Comparison of ENCODE assay signal across 13 mouse cellular contexts in genomic region chr14:34442531-34442930, GRCm38 (mm10).
DNase-seq lines count a peak whose midpoint lies in the region; ATAC-seq and TF ChIP-seq lines count a peak whose summit lies in the region.
"Had no signal": no experiment of that assay in that cellular context is flagged by ENCODE, and none has a peak within 500 bp of the region (broad histone marks: within the 10 kb centered on the region; RNA-seq: fewer than 3 reads in every experiment).

No protein-coding gene starts in this region.

- no peak for TF ChIP-seq POLR2A in thymus, adult 2 months (IDR thresholded peaks at IDR 0.05; ENCODE audit: control insufficient read depth, extremely low read depth, insufficient read depth, low read length, poor library complexity)

- H3K4me3 ChIP-seq in forebrain, postnatal 0 days (ENCODE audit: low read depth, low read length) = no peak overlapping the region
- no peak overlapping the region for H3K4me3 ChIP-seq in forebrain, embryonic 12.5 days (replicated peaks)
- no peak overlapping the region for H3K4me3 ChIP-seq in hindbrain, embryonic 13.5 days
- H3K4me3 ChIP-seq in hindbrain, embryonic 11.5 days (ENCODE audit: low read depth, low read length) = no peak overlapping the region
- no peak overlapping the region for H3K4me3 ChIP-seq in neural tube, embryonic 11.5 days (ENCODE audit: low read depth, low read length)
- no peak overlapping the region for H3K4me3 ChIP-seq in thymus, adult 2 months (ENCODE audit: control insufficient read depth, insufficient read depth, low read length)
- H3K4me3 ChIP-seq: erythroblast, embryonic 14.5 days; heart, adult 2 months had no signal

- H3K27me3 ChIP-seq in forebrain, postnatal 0 days (ENCODE audit: insufficient read depth, low read length) = no peaks in the 10 kb centered on the region
- H3K27me3 ChIP-seq in forebrain, embryonic 12.5 days = no peaks in the 10 kb centered on the region
- H3K27me3 ChIP-seq in hindbrain, embryonic 13.5 days = no peaks in the 10 kb centered on the region
- no peaks in the 10 kb centered on the region for H3K27me3 ChIP-seq in hindbrain, embryonic 11.5 days (ENCODE audit: control insufficient read depth, insufficient read depth, low read length)
- no peaks in the 10 kb centered on the region for H3K27me3 ChIP-seq in neural tube, embryonic 11.5 days (ENCODE audit: control insufficient read depth, insufficient read depth, low read length)
- no peaks in the 10 kb centered on the region for H3K27me3 ChIP-seq in thymus, adult 2 months (ENCODE audit: control insufficient read depth, insufficient read depth, low read length)
- H3K27me3 ChIP-seq: Patski had no signal

- no peak overlapping the region for H3K4me2 ChIP-seq in forebrain, postnatal 0 days (ENCODE audit: low read depth)
- no peak overlapping the region for H3K4me2 ChIP-seq in forebrain, embryonic 12.5 days
- no peak overlapping the region for H3K4me2 ChIP-seq in hindbrain, embryonic 13.5 days
- no peak overlapping the region for H3K4me2 ChIP-seq in hindbrain, embryonic 11.5 days (replicated peaks; ENCODE audit: low read depth, low read length)
- H3K4me2 ChIP-seq in neural tube, embryonic 11.5 days (ENCODE audit: low read depth) = no peak overlapping the region

- no peaks in the 10 kb centered on the region for H3K9me3 ChIP-seq in forebrain, postnatal 0 days (ENCODE audit: low read length)
- no peaks in the 10 kb centered on the region for H3K9me3 ChIP-seq in forebrain, embryonic 12.5 days
- H3K9me3 ChIP-seq in hindbrain, embryonic 13.5 days = no peaks in the 10 kb centered on the region
- no peaks in the 10 kb centered on the region for H3K9me3 ChIP-seq in hindbrain, embryonic 11.5 days (ENCODE audit: control insufficient read depth, low read length)
- no peaks in the 10 kb centered on the region for H3K9me3 ChIP-seq in neural tube, embryonic 11.5 days (ENCODE audit: control insufficient read depth, low read length)

- peaks cover 13% of the 10 kb centered on the region; the same call in 1 of the 2 replicates for H3K36me3 ChIP-seq in forebrain, postnatal 0 days (ENCODE audit: insufficient read depth)
- peaks cover 38% of the 10 kb centered on the region for H3K36me3 ChIP-seq in forebrain, embryonic 12.5 days (replicated peaks)
- peaks cover 21% of the 10 kb centered on the region for H3K36me3 ChIP-seq in hindbrain, embryonic 13.5 days
- peaks cover 5% of the 10 kb centered on the region; the same call in 1 of the 2 replicates for H3K36me3 ChIP-seq in hindbrain, embryonic 11.5 days (ENCODE audit: control insufficient read depth, insufficient read depth, low read length)
- H3K36me3 ChIP-seq in neural tube, embryonic 11.5 days (ENCODE audit: control insufficient read depth, insufficient read depth, low read length) = no peaks in the 10 kb centered on the region; the same call in 1 of the 2 replicates
- no peaks in the 10 kb centered on the region for H3K36me3 ChIP-seq in thymus, adult 2 months (ENCODE audit: control insufficient read depth, insufficient read depth, low read length)

- ATAC-seq in forebrain, postnatal 0 days = peak; percentile 38; the same call in 1 of the 2 replicates
- ATAC-seq in forebrain, embryonic 12.5 days (ENCODE audit: low FRiP score) = no peak
- peak; percentile 63 for ATAC-seq in hindbrain, embryonic 13.5 days (ENCODE audit: low FRiP score)
- ATAC-seq in hindbrain, embryonic 11.5 days (ENCODE audit: low FRiP score) = no peak
- ATAC-seq in neural tube, embryonic 11.5 days (ENCODE audit: insufficient read depth, low FRiP score, low TSS enrichment) = no peak
- ATAC-seq: Patski had no signal

- no peak overlapping the region for H3K9ac ChIP-seq in forebrain, postnatal 0 days
- no peak overlapping the region for H3K9ac ChIP-seq in forebrain, embryonic 12.5 days
- no peak overlapping the region for H3K9ac ChIP-seq in hindbrain, embryonic 13.5 days
- H3K9ac ChIP-seq in hindbrain, embryonic 11.5 days (ENCODE audit: low read depth, low read length) = no peak overlapping the region
- H3K9ac ChIP-seq in neural tube, embryonic 11.5 days (ENCODE audit: low read length) = no peak overlapping the region

- TF ChIP-seq CTCF in forebrain, postnatal 0 days (IDR thresholded peaks at IDR 0.05; ENCODE audit: low read depth) = no peak
- TF ChIP-seq CTCF in thymus, adult 2 months (IDR thresholded peaks at IDR 0.05; ENCODE audit: borderline replicate concordance, control insufficient read depth, extremely low read depth, insufficient read depth, low read length, poor library complexity) = no peak

- no peaks in the 10 kb centered on the region for H3K4me1 ChIP-seq in forebrain, postnatal 0 days (ENCODE audit: insufficient read depth)
- H3K4me1 ChIP-seq in forebrain, embryonic 12.5 days = no peaks in the 10 kb centered on the region
- peaks cover 11% of the 10 kb centered on the region; the same call in 1 of the 2 replicates for H3K4me1 ChIP-seq in hindbrain, embryonic 13.5 days (replicated peaks)
- H3K4me1 ChIP-seq in hindbrain, embryonic 11.5 days (replicated peaks; ENCODE audit: control insufficient read depth, insufficient read depth, low read length) = no peaks in the 10 kb centered on the region
- H3K4me1 ChIP-seq in neural tube, embryonic 11.5 days (ENCODE audit: control insufficient read depth, insufficient read depth, low read length) = no peaks in the 10 kb centered on the region
- H3K4me1 ChIP-seq in thymus, adult 2 months (replicated peaks; ENCODE audit: control insufficient read depth, insufficient read depth, low read length) = no peaks in the 10 kb centered on the region

- DNase-seq in forebrain, postnatal 0 days = no peak
- no peak for DNase-seq in hindbrain, embryonic 11.5 days (ENCODE audit: low spot score)
- peak; percentile 30 for DNase-seq in neural tube, embryonic 11.5 days (ENCODE audit: low spot score)
- DNase-seq in neural tube, embryonic 10.5 days (ENCODE audit: extremely low spot score, low spot score) = no peak
- DNase-seq in cerebellum, postnatal 25 days = no peak
- no peak for DNase-seq in thymus, adult 2 months
- DNase-seq: cerebellum, adult 18-20 months; heart, adult 2 months; kidney, postnatal 14 days had no signal

- WGBS in forebrain, postnatal 0 days = 65% methylated on average over 4 of the region's 4 CpGs
- 83% methylated on average over 4 of the region's 4 CpGs for WGBS in forebrain, embryonic 12.5 days
- 39% methylated on average over 4 of the region's 4 CpGs for WGBS in hindbrain, embryonic 13.5 days
- 54% methylated on average over 4 of the region's 4 CpGs for WGBS in hindbrain, embryonic 11.5 days
- WGBS in neural tube, embryonic 11.5 days = 45% methylated on average over 4 of the region's 4 CpGs
- WGBS in thymus, adult 2 months = 93% methylated on average over 4 of the region's 4 CpGs

- H3K27ac ChIP-seq in forebrain, postnatal 0 days (ENCODE audit: low read depth, low read length) = no peak overlapping the region
- H3K27ac ChIP-seq in forebrain, embryonic 12.5 days = no peak overlapping the region
- H3K27ac ChIP-seq in hindbrain, embryonic 13.5 days = peak overlapping the region; percentile 24; the same call in 1 of the 2 replicates
- no peak overlapping the region for H3K27ac ChIP-seq in hindbrain, embryonic 11.5 days (ENCODE audit: low read depth, low read length)
- no peak overlapping the region for H3K27ac ChIP-seq in neural tube, embryonic 11.5 days (ENCODE audit: low read depth, low read length)
- H3K27ac ChIP-seq in thymus, adult 2 months (ENCODE audit: control insufficient read depth, insufficient read depth, low read length) = no peak overlapping the region
- H3K27ac ChIP-seq: heart, adult 2 months had no signal

Comparison
In these comparisons a context has a peak if more than half of its experiments do, and no peak if none do; other contexts are left out.
1. ATAC-seq: peak in forebrain, postnatal 0 days (single experiment) and hindbrain, embryonic 13.5 days (single experiment); none in forebrain, embryonic 12.5 days (single experiment), hindbrain, embryonic 11.5 days (single experiment) and neural tube, embryonic 11.5 days (single experiment).